Mouse (Mus musculus): ENCODE data around the gene Ubl4b. TPM values are rescaled to one million over a fixed set of nuclear protein-coding genes. Genes with fewer than 3 reads are reported as not detected.

The Ubl4b gene
- polyA plus RNA-seq, 1 experiment from 2014 or later = 0.34 TPM

GRCm38 (mm10) chr3:107542584-107542983 lies 12.3 kb downstream of the Ubl4b start:
- Histone ChIP-seq H3K9ac (no peak overlapping the region), H3K27me3 (no peaks in the 10 kb centered on the region; the same call in 1 of the 2 replicates), H3K9me3 (no peaks in the 10 kb centered on the region), H3K4me2 (no peak overlapping the region), H3K4me1 (peaks cover 1% of the 10 kb centered on the region), H3K36me3 (no peaks in the 10 kb centered on the region), H3K27ac (no peak overlapping the region), H3K4me3 (no peak overlapping the region)
- 49% methylated on average over 4 of the region's 4 CpGs for WGBS
- no peak for ATAC-seq (ENCODE audit: insufficient number of reproducible peaks, insufficient read depth, low FRiP score, low TSS enrichment, low read depth)

- Histone ChIP-seq H3K4me2 (peak overlapping the region; percentile 63), H3K36me3 (no peaks in the 10 kb centered on the region), H3K27ac (peak overlapping the region; percentile 51), H3K9me3 (no peaks in the 10 kb centered on the region), H3K4me3 (peak overlapping the region; percentile 32), H3K27me3 (no peaks in the 10 kb centered on the region; the same call in 1 of the 2 replicates), H3K9ac (peak overlapping the region; percentile 64), H3K4me1 (peaks cover 10% of the 10 kb centered on the region)
- ATAC-seq (ENCODE audit: insufficient number of reproducible peaks, insufficient read depth, low FRiP score, low TSS enrichment, low read depth) = no peak
- WGBS = 16% methylated on average over 8 of the region's 8 CpGs
Observed at GRCm38 (mm10) chr3:107537504-107537889, 17.4 kb downstream of the Ubl4b start.

GRCm38 (mm10) chr3:107536810-107537503 lies 17.9 kb downstream of the Ubl4b start:
- no peaks in the 10 kb centered on the region; the same call in 1 of the 2 replicates for H3K27me3 ChIP-seq
- no peaks in the 10 kb centered on the region for H3K9me3 ChIP-seq
- 0 out of 2 replicates have a peak, but pooled peaks have one; percentile 18 for ATAC-seq (ENCODE audit: insufficient number of reproducible peaks, insufficient read depth, low FRiP score, low TSS enrichment, low read depth)
- H3K9ac ChIP-seq = peak overlapping the region; percentile 64
- H3K4me2 ChIP-seq = peak overlapping the region; percentile 63
- no peaks in the 10 kb centered on the region for H3K36me3 ChIP-seq
- H3K4me1 ChIP-seq = peaks cover 10% of the 10 kb centered on the region
- H3K27ac ChIP-seq = peak overlapping the region; percentile 60
- H3K4me3 ChIP-seq = peak overlapping the region; percentile 32
- 2% methylated on average over 17 of the region's 17 CpGs for WGBS

- no peak overlapping the region for H3K4me2 ChIP-seq
- 82% methylated on average over 7 of the region's 7 CpGs for WGBS
- H3K4me1 ChIP-seq = peaks cover 10% of the 10 kb centered on the region
- H3K27ac ChIP-seq = no peak overlapping the region
- H3K9ac ChIP-seq = no peak overlapping the region
- H3K27me3 ChIP-seq = no peaks in the 10 kb centered on the region
- no peaks in the 10 kb centered on the region for H3K36me3 ChIP-seq
- H3K9me3 ChIP-seq = no peaks in the 10 kb centered on the region
- ATAC-seq (ENCODE audit: insufficient number of reproducible peaks, insufficient read depth, low FRiP score, low TSS enrichment, low read depth) = no peak
- no peak overlapping the region for H3K4me3 ChIP-seq
Observed at GRCm38 (mm10) chr3:107534951-107535350, 19.9 kb downstream of the Ubl4b start.

- H3K4me2 ChIP-seq = no peak overlapping the region
- no peak for ATAC-seq (ENCODE audit: insufficient number of reproducible peaks, insufficient read depth, low FRiP score, low TSS enrichment, low read depth)
- H3K4me3 ChIP-seq = no peak overlapping the region
- H3K27me3 ChIP-seq = no peaks in the 10 kb centered on the region
- peaks cover 15% of the 10 kb centered on the region for H3K4me1 ChIP-seq
- no peak overlapping the region for H3K27ac ChIP-seq
- no peaks in the 10 kb centered on the region for H3K36me3 ChIP-seq
- no peak overlapping the region for H3K9ac ChIP-seq
- no peaks in the 10 kb centered on the region for H3K9me3 ChIP-seq
- WGBS = 74% methylated on average over 4 of the region's 4 CpGs
Observed at GRCm38 (mm10) chr3:107533532-107533931, 21.3 kb downstream of the Ubl4b start.

GRCm38 (mm10) chr3:107530581-107530980 lies 24.3 kb downstream of the Ubl4b start:
- Histone ChIP-seq H3K36me3 (no peaks in the 10 kb centered on the region), H3K4me3 (no peak overlapping the region), H3K27me3 (no peaks in the 10 kb centered on the region), H3K4me1 (peaks cover 9% of the 10 kb centered on the region), H3K9ac (no peak overlapping the region), H3K4me2 (no peak overlapping the region), H3K9me3 (no peaks in the 10 kb centered on the region), H3K27ac (no peak overlapping the region)
- WGBS = 84% methylated on average over 5 of the region's 5 CpGs
- no peak for ATAC-seq (ENCODE audit: insufficient number of reproducible peaks, insufficient read depth, low FRiP score, low TSS enrichment, low read depth)

- Histone ChIP-seq H3K4me3 (no peak overlapping the region), H3K36me3 (no peaks in the 10 kb centered on the region), H3K4me1 (peaks cover 9% of the 10 kb centered on the region), H3K9me3 (no peaks in the 10 kb centered on the region), H3K27me3 (no peaks in the 10 kb centered on the region), H3K27ac (no peak overlapping the region), H3K4me2 (no peak overlapping the region), H3K9ac (no peak overlapping the region)
- 72% methylated on average over 5 of the region's 5 CpGs for WGBS
- no peak for ATAC-seq (ENCODE audit: insufficient number of reproducible peaks, insufficient read depth, low FRiP score, low TSS enrichment, low read depth)
Observed at GRCm38 (mm10) chr3:107529182-107529581, 25.7 kb downstream of the Ubl4b start.

GRCm38 (mm10) chr3:107528401-107529118 lies 26.3 kb downstream of the Ubl4b start:
- peak overlapping the region; percentile 14; the same call in 1 of the 2 replicates for H3K4me2 ChIP-seq
- no peaks in the 10 kb centered on the region for H3K27me3 ChIP-seq
- H3K9me3 ChIP-seq = no peaks in the 10 kb centered on the region
- 22% methylated on average over 9 of the region's 9 CpGs for WGBS
- H3K9ac ChIP-seq = peak overlapping the region; percentile 17; the same call in 1 of the 2 replicates
- H3K36me3 ChIP-seq = no peaks in the 10 kb centered on the region
- no peak overlapping the region for H3K27ac ChIP-seq
- no peak overlapping the region for H3K4me3 ChIP-seq
- H3K4me1 ChIP-seq = peaks cover 9% of the 10 kb centered on the region
- ATAC-seq (ENCODE audit: insufficient number of reproducible peaks, insufficient read depth, low FRiP score, low TSS enrichment, low read depth) = no peak

GRCm38 (mm10) chr3:107524547-107524946 lies 30.3 kb downstream of the Ubl4b start:
- no peaks in the 10 kb centered on the region for H3K36me3 ChIP-seq
- 73% methylated on average over 6 of the region's 6 CpGs for WGBS

GRCm38 (mm10) chr3:107520931-107521330 lies 33.9 kb downstream of the Ubl4b start:
- no peak overlapping the region for H3K4me2 ChIP-seq
- no peak for ATAC-seq (ENCODE audit: insufficient number of reproducible peaks, insufficient read depth, low FRiP score, low TSS enrichment, low read depth)
- no peaks in the 10 kb centered on the region for H3K9me3 ChIP-seq
- no peak overlapping the region for H3K4me3 ChIP-seq
- WGBS = 81% methylated on average over 5 of the region's 5 CpGs
- no peak overlapping the region for H3K27ac ChIP-seq
- no peak overlapping the region for H3K9ac ChIP-seq
- H3K36me3 ChIP-seq = no peaks in the 10 kb centered on the region
- H3K27me3 ChIP-seq = peaks cover 51% of the 10 kb centered on the region
- H3K4me1 ChIP-seq = peaks cover 19% of the 10 kb centered on the region

More at GRCm38 (mm10) chr3:107524547-107524946, 30.3 kb downstream of the Ubl4b start:
- no peak overlapping the region for H3K4me2 ChIP-seq
- peaks cover 17% of the 10 kb centered on the region; the same call in 1 of the 2 replicates for H3K27me3 ChIP-seq
- no peak overlapping the region for H3K4me3 ChIP-seq
- ATAC-seq (ENCODE audit: insufficient number of reproducible peaks, insufficient read depth, low FRiP score, low TSS enrichment, low read depth) = no peak
- H3K27ac ChIP-seq = no peak overlapping the region
- H3K9ac ChIP-seq = no peak overlapping the region
- peaks cover 9% of the 10 kb centered on the region for H3K4me1 ChIP-seq
- no peaks in the 10 kb centered on the region for H3K9me3 ChIP-seq

GRCm38 (mm10) chr3:107517631-107518108 lies 37.2 kb downstream of the Ubl4b start, which contains the start of gene Slc6a17:
Gene Slc6a17, minus strand, starts transcription at chr3:107518018.
- H3K27ac ChIP-seq = peak within 1 kb of the TSS; percentile 66; the same call in 1 of the 2 replicates
- H3K4me2 ChIP-seq = peak within 1 kb of the TSS; percentile 98
- WGBS = under 1% methylated on average over 68 of the region's 68 CpGs
- peak within 1 kb of the TSS; percentile 82 for H3K9ac ChIP-seq
- peak; percentile 73 for ATAC-seq (ENCODE audit: insufficient number of reproducible peaks, insufficient read depth, low FRiP score, low TSS enrichment, low read depth)
- peak within 1 kb of the TSS; percentile 65 for H3K4me3 ChIP-seq
- peaks cover 19% of the 10 kb centered on the region for H3K4me1 ChIP-seq
- H3K27me3 ChIP-seq = peaks cover 55% of the 10 kb centered on the region
- no peaks in the 10 kb centered on the region for H3K36me3 ChIP-seq
- H3K9me3 ChIP-seq = no peaks in the 10 kb centered on the region

All from embryonic facial prominence, embryonic 13.5 days (tissue).